Mouse (Mus musculus): ENCODE measurements around the gene AC124502.3.

AC124502.3 gene

DNA sequence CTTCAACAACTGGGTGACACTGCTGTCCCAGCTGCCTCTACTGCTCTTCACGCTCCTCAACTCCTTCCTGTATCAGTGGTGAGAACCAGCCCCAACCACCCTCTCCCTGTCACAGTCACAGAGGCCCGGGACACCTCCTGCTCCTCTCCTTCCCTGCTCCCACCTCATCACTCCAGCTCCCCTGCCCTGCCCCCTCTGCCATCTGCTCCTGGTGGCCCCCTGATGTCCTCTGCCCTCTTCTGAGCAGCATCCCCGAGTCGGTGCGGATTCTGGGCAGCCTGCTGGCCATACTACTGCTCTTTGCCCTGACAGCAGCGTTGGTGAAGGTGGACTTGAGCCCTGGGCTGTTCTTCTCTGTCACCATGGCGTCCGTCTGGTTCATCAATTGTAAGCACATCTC lies 12.6 kb upstream of the AC124502.3 start:
- DNase-seq (ENCODE audit: extremely low read depth, low read depth, low spot score): no peak

- DNase-seq (ENCODE audit: extremely low read depth, low read depth, low spot score): no peak
Measured at GRCm38 (mm10) chr19:5032686-5033085, 6.0 kb upstream of the AC124502.3 start.

DNA sequence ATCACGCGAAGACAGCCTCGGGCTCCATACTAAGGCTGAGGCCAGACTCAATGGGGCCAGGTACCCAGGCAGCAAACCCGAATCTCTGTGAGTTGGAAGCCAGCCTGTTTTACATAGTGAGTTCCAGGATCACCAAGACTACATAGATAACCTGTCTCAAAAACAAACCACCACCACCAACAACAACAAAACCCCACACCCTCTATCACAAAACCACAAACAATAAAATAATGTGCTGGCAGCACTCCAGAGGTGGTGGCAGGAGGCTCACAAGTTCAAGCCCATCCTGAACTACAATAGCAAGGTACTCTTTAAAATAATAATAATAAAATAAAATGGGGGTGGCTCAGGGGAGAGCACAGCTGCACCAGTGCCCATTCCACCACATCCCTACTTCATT lies 2.1 kb upstream of the AC124502.3 start:
- no peak for DNase-seq (ENCODE audit: extremely low read depth, low read depth, low spot score)

- no peak for DNase-seq (ENCODE audit: extremely low read depth, low read depth, low spot score)
Measured at GRCm38 (mm10) chr19:5037678-5038571, 766 bp upstream of the AC124502.3 start.

DNA sequence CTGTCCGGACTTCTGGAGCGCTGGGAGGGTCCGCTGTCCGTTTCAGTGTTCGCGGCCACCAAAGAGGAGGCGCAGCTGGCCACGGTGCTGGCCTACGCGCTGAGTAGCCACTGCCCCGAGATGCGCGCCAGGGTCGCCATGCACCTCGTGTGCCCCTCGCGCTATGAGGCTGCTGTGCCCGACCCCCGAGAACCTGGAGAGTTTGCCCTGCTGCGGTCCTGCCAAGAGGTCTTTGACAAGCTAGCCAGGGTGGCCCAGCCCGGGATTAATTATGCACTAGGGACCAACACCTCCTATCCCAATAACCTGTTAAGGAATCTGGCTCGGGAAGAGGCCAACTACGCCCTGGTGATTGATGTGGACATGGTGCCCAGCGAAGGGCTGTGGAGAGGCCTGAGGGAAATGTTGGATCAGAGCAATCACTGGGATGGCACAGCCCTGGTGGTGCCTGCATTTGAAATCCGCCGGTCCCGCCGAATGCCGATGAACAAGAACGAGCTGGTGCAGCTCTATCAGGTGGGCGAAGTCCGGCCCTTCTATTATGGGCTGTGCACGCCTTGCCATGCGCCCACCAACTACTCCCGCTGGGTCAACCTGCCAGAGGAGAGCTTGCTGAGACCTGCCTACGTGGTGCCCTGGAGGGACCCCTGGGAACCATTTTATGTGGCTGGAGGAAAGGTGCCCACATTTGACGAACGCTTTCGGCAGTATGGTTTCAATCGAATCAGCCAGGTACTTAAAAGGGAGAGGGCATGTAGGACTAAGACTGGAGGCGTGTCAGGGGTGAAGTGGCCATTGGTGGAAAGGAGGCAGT lies 817 bp downstream of the AC124502.3 start:
- no peak for DNase-seq (ENCODE audit: extremely low read depth, low read depth, low spot score)

- no peak for DNase-seq (ENCODE audit: extremely low read depth, low read depth, low spot score)
Measured at GRCm38 (mm10) chr19:5040862-5041523, 2.3 kb downstream of the AC124502.3 start, which contains the start of gene Brms1. Gene Brms1, plus strand, starts transcription at chr19:5041354.

DNA sequence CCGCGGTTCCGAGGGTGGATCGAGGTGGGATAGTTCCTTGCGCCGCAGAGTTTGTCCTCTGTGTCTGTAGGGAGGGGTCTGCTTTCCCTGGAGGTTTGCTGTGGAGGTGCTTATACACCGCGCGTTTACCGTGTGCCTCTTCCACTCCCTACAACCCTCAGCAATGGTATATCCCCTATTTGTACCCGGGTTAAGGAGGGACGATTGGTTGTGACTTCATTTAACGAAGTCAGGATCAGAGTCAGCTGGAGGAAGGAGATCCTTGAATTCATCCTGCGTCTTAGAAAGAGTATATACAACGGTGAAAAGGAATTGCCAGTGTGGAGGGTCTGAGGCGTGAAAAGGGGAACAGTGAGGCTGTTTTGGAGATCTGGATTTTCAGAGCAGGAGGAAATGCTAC lies 2.9 kb downstream of the AC124502.3 start:
- DNase-seq (ENCODE audit: extremely low read depth, low read depth, low spot score): no peak

- DNase-seq (ENCODE audit: extremely low read depth, low read depth, low spot score): no peak
Measured at GRCm38 (mm10) chr19:5045531-5045930, 6.8 kb downstream of the AC124502.3 start.

DNA sequence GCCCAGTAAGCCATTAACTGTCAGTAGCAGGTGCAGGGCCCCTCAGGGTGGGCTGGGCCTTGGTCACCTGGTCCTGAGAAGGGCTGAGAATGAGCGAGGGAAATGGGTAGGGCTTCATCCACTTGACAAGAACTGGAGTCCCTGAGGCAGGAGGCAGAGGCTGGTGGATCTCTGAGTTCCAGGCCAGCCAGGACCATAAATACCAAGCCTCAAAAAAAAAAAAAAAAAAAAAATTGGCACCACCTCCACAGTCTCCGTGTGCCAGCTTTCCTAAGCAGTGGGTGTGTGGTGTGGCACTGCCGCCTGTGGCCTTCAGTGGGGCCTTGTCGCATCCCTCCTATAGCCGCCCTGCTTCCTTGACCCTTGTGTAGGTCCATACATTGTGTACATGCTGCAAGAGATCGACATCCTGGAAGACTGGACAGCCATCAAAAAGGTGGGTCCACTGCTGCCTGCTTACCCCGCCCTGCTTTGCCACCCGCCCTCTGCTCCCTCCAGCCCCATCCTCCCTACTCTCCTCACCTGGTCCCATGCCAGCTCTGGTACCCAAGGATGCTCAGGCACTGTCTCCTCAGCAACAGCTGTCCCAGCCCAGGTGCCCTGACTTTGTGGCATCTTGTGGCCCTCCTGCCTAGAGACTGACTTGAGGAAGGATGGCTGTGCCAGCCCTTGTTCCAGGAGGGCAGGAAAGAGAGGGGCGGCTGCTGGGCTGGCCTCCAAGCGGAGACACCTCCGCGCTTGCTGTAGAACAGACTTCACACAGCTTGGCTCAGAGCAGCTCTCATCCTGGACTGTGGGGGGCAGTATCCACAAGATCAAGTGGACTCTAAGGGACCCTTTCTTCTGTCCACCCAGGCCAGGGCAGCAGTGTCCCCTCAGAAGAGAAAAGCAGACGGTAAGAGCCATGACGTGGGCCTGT lies 9.7 kb downstream of the AC124502.3 start:
- DNase-seq (ENCODE audit: extremely low read depth, low read depth, low spot score): no peak

GRCm38 (mm10) chr19:5049325-5049724 lies 10.6 kb downstream of the AC124502.3 start:
- DNase-seq (ENCODE audit: extremely low read depth, low read depth, low spot score): no peak

- peak; percentile 76 for DNase-seq (ENCODE audit: extremely low read depth, low read depth, low spot score)
Measured at GRCm38 (mm10) chr19:5050047-5050905, 11.6 kb downstream of the AC124502.3 start, which contains the start of gene Rin1. Gene Rin1, plus strand, starts transcription at chr19:5050481.

DNA sequence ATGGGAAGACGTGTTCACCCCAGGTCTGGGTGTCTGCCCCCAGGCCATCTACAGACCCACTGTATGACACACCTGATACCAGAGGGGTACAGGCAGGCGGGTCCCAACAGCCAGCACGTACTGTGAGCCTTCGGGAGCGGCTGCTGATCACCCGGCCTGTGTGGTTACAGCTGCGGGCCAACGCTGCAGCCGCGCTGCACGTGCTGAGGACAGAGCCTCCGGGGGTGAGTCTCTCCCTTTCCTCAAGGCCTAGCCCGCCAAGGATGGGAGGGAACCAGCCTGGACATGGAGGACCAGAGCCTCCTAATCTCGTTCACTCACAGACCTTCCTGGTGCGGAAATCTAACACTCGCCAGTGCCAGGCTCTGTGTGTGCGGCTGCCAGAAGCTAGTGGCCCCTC lies 12.3 kb downstream of the AC124502.3 start:
- DNase-seq (ENCODE audit: extremely low read depth, low read depth, low spot score): no peak

DNA sequence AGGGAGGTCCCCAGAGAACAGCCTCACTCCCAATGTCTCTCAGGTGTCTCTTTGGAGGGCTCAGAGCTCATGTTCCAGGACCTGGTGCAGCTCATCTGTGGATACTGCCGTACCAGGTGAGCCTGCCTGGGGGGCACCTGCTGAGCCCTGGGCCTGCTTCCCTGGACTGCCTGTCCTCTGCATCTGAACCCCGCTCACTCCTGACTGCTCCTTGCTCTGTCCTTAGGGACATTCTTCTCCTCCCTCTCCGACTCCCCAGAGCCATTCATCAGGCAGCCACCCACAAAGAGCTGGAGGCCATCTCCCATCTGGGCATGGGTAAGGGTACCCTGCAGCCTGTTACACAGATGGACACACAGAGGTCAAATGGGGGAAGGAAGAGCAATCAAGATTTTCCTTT lies 12.8 kb downstream of the AC124502.3 start:
- no peak for DNase-seq (ENCODE audit: extremely low read depth, low read depth, low spot score)

DNA sequence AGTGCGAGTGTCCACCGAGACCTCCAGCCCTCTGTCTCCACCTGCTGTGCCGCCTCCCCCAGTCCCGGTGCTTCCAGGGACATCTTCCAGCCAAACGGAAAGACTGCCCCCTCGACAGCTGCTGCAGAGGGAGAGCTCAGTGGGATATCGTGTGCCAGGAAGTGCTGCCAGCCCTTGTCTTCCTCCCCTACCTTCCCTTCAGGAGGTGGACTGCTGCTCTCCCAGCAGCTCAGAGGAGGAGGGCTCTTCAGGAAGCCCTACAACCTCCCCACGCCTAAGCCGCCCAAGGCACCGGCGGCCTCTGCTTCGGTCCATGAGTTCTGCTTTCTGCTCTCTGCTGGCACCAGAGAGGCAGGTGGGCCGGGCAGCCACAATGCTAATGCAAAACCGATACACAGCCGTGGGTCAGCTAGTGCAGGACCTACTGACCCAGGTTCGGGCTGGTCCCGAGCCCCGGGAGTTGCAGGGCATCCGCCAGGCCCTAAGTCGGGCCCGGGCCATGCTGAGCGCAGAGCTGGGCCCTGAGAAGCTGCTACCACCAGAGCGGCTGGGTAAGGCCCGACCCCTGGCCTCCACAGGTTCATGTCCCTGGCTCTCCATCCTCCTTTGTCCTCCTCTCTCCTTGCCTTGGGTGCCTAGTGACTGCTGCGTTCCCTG lies 13.6 kb downstream of the AC124502.3 start:
- DNase-seq (ENCODE audit: extremely low read depth, low read depth, low spot score): no peak

- DNase-seq (ENCODE audit: extremely low read depth, low read depth, low spot score): no peak
Measured at GRCm38 (mm10) chr19:5052853-5053252, 14.2 kb downstream of the AC124502.3 start.

- DNase-seq (ENCODE audit: extremely low read depth, low read depth, low spot score): no peak
Measured at GRCm38 (mm10) chr19:5053909-5054308, 15.2 kb downstream of the AC124502.3 start.

GRCm38 (mm10) chr19:5056251-5056650 lies 17.6 kb downstream of the AC124502.3 start:
- no peak for DNase-seq (ENCODE audit: extremely low read depth, low read depth, low spot score)

DNA sequence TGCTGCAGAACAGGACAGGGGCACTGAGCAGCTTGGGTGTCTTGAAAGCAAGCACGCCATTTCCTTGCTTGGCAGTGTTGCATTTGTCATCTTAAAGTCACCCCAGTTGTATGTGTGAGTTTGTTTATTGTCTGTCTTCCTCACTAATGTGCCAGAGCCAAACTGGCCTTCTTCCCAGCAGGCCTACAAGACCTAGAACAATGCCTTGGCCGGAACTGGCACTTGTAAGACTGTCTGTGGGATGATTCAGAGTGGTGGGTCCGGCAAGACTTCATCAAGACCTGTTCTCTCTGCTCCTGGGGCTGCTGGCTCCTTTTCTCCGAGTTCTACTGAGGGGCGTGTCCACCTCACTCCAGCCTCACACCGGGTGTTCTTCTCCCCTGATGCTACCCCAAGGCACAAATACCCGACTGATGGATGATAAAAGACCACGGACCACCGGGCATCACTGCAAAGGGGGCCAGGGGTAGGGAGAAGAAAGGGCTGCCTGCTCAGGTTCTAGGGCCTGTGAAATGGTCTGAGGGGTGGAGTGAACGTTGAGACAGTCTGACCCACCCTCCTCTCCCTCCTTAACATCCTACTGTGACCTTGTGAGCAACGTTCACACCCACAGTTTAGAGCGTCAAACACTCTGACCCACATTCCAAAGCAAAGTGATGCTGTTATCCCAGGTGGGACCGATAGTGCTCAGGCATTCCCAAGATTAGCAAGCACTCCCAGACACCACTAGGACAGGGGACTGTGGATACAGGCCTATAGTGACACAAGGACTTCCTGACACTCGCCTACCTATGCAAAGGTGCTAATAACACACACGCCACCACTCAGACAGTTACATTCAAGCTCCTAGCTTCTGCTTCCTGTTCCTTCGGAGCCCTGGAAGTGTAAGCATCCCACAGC lies 19.4 kb downstream of the AC124502.3 start:
- DNase-seq (ENCODE audit: extremely low read depth, low read depth, low spot score): no peak

Measured in fat pad, adult 2 months (tissue).